Mouse (Mus musculus) gastrocnemius, postnatal 36 days (tissue): Measurements from ENCODE around the gene Prss54. TPM values are rescaled to one million over a fixed set of nuclear protein-coding genes. Genes with fewer than 3 reads are reported as not detected.
A peak's percentile ranks its signal among the peaks of the same experiment; 100 is the strongest.
"Not testable (repeated sequence)": the region's sequence is repeated elsewhere in the genome, so short reads cannot be mapped to it uniquely, and the experiment has no call there.

ENCODE experiments used
- DNase-seq, 2 experiments: peaks; one replicate each; pipeline ENCODE4 v3.0.0; 2022
- intact Hi-C: fragments of 180-260 bp; cut with DNase I; formaldehyde crosslinking; loops from one replicate; pipeline ENCODE4 v1.15.1; 2025
- long read RNA-seq, 2 experiments: library from polyadenylated mRNA; stranded (forward); transcript quantifications; one replicate each; pipeline ENCODE4 v2.0.0; 2021
- total RNA-seq, 2 experiments: library from RNA; stranded (reverse); gene quantifications; 2 replicates each; pipeline ENCODE4 v1.2.3; 2021

The Prss54 gene
- not detected for total RNA-seq
- long read RNA-seq, experiment 1 = 0 reads
- long read RNA-seq, experiment 2 = 0 reads

DNA sequence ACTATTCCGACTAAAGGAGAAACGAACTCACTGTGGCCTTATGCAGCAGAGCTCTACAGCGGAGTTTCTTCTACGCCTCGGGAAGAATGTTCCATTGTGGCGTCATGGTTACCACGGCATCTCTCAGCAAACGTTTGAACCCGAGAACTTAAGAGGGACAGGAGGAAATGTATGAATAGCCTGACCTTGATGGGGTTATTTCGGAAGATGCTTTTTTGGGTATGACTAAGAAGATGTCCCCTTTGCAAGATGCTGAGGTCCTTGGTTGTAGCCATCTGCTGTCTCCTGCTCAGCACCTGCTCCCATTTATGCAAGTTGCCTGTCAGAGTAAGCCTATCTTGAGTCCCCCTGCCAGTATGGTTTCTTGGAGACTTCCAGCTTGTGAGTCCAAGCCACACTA, at the start of gene Prss54:
TSS of gene Prss54 (minus strand) at position 101 of the 400 bp plus-strand sequence.
- intact Hi-C loops = no loop called here
- no peak for DNase-seq

- intact Hi-C loops = no loop called here
- no peak for DNase-seq
These were observed 48.7 kb upstream of the Prss54 start for GRCm38 (mm10) chr8:95624833-95625232.

DNA sequence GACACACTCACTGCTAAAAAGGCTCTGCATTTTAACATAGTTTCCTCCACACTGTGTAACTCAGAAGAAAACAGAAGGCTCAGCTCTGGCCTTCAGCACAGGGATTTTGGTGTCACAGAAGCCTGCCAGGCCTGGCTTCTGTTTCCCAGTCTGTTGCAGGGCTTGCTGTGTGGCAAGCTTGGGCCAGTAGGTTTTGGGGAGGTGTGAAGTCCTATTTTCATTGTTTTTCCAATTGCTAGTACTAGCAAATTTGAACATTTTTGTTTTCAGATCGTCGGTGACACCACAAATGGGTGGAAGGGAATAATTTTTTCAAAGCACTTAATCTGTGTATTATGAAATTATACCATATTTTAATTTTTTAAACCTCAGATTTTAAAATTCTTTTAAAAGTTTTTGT, 43.9 kb upstream of the Prss54 start:
- intact Hi-C loops = no loop called here
- DNase-seq = no peak

GRCm38 (mm10) chr8:95616383-95616782, 40.2 kb upstream of the Prss54 start:
- DNase-seq = no peak
- intact Hi-C loops = no loop called here

DNA sequence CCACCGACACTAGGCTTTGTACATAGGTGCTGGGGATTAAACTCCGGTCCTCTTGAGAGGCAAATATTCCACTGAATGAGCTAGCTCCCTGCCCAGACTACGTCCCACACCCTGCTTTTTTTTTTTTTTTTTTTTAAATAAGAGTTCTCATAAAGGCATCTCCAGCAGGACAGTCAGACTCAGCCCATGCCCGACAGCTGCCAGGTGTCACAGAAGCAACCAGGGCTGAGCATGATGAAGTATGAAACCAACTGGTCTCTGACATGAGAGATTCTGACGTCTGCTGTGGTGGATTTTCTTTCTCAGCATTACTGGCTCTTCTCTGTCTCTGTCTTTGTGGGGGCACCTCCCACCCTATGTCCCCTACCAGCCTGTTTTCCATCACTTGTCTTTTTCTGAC, 35.6 kb upstream of the Prss54 start:
- DNase-seq = no peak
- intact Hi-C loops = no loop called here

GRCm38 (mm10) chr8:95610749-95611148, 34.6 kb upstream of the Prss54 start:
- DNase-seq = no peak
- intact Hi-C loops = no loop called here

DNA sequence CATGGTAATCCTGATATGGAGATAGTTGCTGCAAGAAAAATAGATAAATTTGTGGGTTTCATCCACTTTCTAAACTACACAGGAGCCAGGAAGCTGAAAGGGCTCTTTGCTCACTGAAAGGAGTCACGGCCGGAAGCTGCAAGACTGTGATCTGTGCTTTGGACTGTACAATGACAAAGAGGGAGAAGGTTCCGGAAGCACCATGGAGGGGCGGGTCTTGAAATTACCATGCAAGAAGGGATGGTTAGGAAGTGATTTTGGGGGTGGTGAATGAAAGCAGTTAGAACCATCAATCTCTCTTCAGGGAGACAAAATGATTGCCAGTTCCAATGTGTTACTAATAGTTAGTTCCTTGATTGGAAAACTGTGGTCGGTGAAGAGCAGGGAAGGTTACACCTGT, 33.3 kb upstream of the Prss54 start:
- intact Hi-C loops = loop anchor here (10.0 kb wide), 1 partner anchor 225 kb away; no protein-coding TSS in a partner anchor
- no peak for DNase-seq

DNA sequence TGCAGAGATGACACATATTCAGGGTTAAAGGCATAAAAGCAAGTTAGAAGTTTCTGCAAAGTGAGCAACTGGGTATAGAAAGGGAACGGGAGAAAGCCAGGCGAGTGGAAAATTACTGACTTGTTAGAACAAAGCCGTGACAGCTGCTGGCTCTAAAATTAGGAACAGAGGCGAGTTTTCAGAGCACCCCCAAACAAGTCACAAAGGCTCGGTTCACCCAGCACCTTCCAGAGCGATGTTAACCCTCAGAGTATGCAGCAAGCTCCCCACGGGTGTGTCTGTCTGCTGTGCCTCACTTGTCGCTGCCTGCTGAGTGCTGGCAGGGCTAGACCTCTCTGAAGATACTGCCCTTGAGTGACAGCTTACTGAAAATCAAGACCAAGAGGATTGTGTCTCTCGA, 31.1 kb upstream of the Prss54 start:
- intact Hi-C loops = loop anchor here (10.0 kb wide), 1 partner anchor 228 kb away; no protein-coding TSS in a partner anchor
- no peak for DNase-seq

- intact Hi-C loops = loop anchor here (10.0 kb wide), 1 partner anchor 228 kb away; no protein-coding TSS in a partner anchor
- not testable (repeated sequence) for DNase-seq
These were observed 30.4 kb upstream of the Prss54 start for GRCm38 (mm10) chr8:95606509-95606908.

DNA sequence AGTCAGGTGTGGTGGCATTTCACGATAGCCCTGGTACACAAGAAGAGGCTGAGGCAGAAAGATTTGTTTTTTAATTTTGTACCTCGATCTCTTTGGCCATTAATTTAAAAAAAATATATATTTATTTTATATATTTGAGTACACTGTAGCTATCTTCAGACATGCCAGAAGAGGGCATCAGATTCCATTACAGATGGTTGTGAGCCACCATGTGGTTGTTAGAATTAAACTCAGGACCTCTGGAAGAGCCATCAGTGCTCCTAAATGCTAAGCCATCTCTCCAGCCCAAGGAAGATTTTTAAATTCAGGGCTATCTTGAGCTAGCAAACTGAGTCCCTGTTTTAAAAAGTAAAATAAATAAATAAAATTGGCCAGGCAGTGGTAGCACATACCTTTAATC, 26.0 kb upstream of the Prss54 start:
- DNase-seq = no peak
- intact Hi-C loops = loop anchor here (10.0 kb wide), 1 partner anchor 233 kb away; no protein-coding TSS in a partner anchor

GRCm38 (mm10) chr8:95601306-95601705, 25.2 kb upstream of the Prss54 start:
- intact Hi-C loops = loop anchor here (10.0 kb wide), 1 partner anchor 233 kb away; no protein-coding TSS in a partner anchor

GRCm38 (mm10) chr8:95599861-95600260, 23.7 kb upstream of the Prss54 start:
- intact Hi-C loops = loop anchor here (10.0 kb wide), 3 partner anchors 235 to 305 kb away; no protein-coding TSS in a partner anchor
- DNase-seq = peak in 1 of 2 experiments; percentile 37

More at GRCm38 (mm10) chr8:95601306-95601705, 25.2 kb upstream of the Prss54 start:
- no peak for DNase-seq

DNA sequence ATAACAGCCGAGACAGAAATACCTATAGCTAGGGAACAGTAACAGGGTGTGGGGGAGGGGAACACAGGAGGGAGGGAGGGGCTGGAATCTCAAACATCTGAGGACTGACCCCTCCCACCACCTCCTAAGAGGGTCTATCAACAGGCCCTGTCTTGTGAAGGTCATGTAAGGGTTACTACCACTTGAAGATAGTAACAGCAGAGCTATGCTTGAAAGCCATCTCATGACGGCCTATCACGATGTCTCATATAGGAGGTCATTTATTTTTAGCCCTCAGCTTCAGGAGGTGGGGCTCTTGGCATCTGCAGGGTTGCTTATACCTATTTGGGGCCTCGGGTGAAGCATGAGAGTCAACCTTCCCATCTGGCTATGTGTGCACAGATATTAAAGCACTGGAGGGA, 20.7 kb upstream of the Prss54 start:
- intact Hi-C loops = loop anchor here (10.0 kb wide), 2 partner anchors 252 to 308 kb away; no protein-coding TSS in a partner anchor
- no peak for DNase-seq

- intact Hi-C loops = loop anchor here (10.0 kb wide), 2 partner anchors 250 to 310 kb away; no protein-coding TSS in a partner anchor
These were observed 19.0 kb upstream of the Prss54 start for GRCm38 (mm10) chr8:95595131-95595530.

DNA sequence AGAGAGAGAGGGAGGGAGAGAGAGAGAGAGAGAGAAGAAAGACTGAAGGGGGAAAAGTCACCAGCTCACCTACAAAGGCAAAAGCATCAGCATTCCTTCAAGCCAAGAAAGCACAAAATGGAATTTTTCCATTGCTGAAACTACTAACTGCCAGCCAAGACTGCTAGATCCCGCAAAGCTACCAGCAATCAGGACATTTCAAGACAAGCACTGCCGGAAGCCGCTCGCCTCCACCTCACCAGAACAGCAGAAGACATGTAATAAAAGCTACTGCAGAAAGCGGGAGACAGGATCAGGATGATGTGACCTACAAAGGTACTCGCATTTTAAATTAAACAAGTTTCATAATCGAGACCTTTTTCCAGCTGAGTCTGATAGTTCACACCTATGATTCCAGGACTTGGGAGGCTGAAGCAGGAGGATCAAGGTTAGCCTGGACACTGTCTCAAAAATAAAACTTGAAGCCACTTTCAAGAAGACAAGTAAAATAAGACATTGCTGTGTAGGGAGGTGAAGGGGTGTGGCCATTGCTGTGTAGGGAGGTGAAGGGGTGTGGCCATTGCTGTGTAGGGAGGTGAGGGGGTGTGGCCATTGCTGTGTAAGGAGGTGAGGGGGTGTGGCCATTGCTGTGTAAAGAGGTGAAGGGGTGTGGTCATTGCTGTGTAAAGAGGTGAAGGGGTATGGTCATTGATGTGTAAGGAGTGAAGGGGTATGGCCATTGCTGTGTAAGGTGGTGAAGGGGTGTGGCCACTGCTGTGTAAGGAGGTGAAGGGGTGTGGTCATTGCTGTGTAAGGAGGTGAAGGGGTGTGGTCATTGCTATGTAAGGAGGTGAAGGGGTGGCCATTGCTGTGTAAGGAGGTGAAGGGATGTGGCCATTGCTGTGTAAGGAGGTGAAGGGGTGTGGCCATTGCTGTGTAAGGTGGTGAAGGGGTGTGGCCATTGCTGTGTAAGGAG, 17.6 kb upstream of the Prss54 start:
- no peak for DNase-seq
- intact Hi-C loops = loop anchor here (10.0 kb wide), 2 partner anchors 249 to 311 kb away; no protein-coding TSS in a partner anchor

More at GRCm38 (mm10) chr8:95595131-95595530, 19.0 kb upstream of the Prss54 start:
- DNase-seq = no peak

- intact Hi-C loops = loop anchor here (10.0 kb wide), 2 partner anchors 247 to 313 kb away; no protein-coding TSS in a partner anchor
These were observed 16.1 kb upstream of the Prss54 start for GRCm38 (mm10) chr8:95592131-95592780.

DNA sequence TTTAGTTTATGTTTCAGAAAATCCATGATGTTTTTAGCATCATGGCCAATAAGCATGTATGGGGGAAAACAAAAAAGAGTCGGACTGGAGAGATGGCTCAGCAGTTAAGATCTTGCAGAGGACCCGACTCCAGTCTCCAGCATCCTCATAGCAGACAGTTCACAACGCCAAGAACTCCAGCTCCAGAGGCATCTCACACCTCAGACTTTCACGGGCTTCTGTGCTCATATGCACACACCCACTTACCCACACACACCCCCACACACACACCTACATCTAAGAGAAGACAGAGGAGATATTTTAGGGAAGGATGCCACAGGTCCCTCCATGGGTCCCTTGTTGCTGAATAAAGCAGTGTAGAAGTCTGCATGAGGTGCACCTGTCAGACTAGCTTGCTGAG, 14.4 kb upstream of the Prss54 start:
- intact Hi-C loops = loop anchor here (10.0 kb wide), 2 partner anchors 246 to 314 kb away; no protein-coding TSS in a partner anchor
- no peak for DNase-seq

More at GRCm38 (mm10) chr8:95592131-95592780, 16.1 kb upstream of the Prss54 start:
- DNase-seq = no peak

DNA sequence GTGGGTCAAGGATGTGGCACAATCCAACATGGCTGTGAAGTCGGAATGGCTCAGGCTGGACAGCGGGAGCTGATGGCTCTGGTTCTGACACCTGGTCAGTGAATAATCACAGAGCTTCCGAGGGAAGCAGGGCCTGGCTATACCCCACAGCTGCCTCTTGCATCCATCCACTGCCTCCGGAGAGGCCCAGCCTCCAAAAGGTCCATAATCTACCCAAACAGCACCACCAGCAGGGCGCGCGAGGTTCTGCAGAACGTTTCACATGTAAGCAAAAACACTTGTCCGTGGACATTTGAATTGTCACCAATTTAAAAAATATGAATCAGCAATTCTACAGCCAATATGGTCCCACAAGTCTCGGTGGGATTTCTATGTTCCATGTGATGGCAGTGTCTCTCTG, 13.1 kb upstream of the Prss54 start:
- no peak for DNase-seq
- intact Hi-C loops = no loop called here

- DNase-seq = no peak
- intact Hi-C loops = no loop called here
These were observed 11.2 kb upstream of the Prss54 start for GRCm38 (mm10) chr8:95587339-95587738.

DNA sequence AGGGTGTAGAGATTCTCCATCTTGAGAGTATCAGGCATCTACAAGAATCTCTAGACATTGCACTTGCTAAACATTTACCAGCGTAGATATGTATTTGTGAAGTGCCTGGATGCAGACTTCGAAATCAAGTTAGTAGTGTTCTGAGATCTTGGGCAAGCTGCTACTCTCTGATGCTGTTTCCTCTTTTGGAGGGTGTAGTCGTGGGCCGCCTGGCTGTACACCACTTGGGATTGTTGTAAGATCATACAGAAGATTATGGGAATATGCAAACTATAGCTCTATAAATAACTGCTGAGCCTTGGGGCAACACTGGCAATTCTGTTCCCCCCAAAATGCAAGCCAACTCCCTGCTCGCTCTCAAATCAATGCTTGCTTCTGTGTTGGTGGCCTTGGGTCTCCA, 3.0 kb downstream of the Prss54 start:
- intact Hi-C loops = no loop called here
- no peak for DNase-seq

DNA sequence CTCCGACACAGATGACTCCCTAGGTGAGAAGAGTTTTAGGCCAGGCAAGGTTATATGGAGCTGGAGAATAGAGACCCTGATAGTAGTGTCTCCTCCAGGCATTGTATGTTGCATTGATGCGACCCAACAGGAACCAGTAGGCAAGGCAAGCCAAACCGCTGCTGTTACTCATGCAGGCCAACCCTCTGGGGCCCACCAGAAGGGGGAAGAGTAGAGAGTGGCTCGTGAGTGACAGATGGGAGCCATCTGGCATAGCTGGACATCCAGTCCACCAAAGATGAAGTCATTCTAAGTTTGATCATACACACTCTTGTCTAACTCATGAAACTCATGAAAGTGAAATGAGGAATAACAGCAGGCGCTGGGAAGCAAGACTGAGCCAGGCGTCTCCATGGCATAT, 9.3 kb downstream of the Prss54 start:
- intact Hi-C loops = no loop called here
- DNase-seq = no peak
